Comparison of ENCODE assay signal across 9 mouse cellular contexts in genomic region chrX:170673233-170673951, GRCm38 (mm10). TPM values are rescaled to one million over a fixed set of nuclear protein-coding genes. Genes with fewer than 3 reads are reported as not detected.
DNase-seq lines count a peak whose midpoint lies in the region; ATAC-seq and TF ChIP-seq lines count a peak whose summit lies in the region.
"Had no signal": no experiment of that assay in that cellular context is flagged by ENCODE, and none has a peak within 500 bp of the region (broad histone marks: within the 10 kb centered on the region; RNA-seq: fewer than 3 reads in every experiment).

No protein-coding gene starts in this region.

- peaks cover 52% of the 10 kb centered on the region for H3K9me3 ChIP-seq in heart, embryonic 13.5 days
- peaks cover 54% of the 10 kb centered on the region for H3K9me3 ChIP-seq in G1E (replicated peaks)
- H3K9me3 ChIP-seq in limb, embryonic 14.5 days (ENCODE audit: control insufficient read depth, low read length): peaks cover 46% of the 10 kb centered on the region
- H3K9me3 ChIP-seq in neural tube, embryonic 13.5 days: peaks cover 47% of the 10 kb centered on the region

- no peak overlapping the region for H3K9ac ChIP-seq in heart, embryonic 13.5 days
- no peak overlapping the region for H3K9ac ChIP-seq in limb, embryonic 14.5 days (ENCODE audit: low read depth, low read length, severe bottlenecking)
- H3K9ac ChIP-seq in neural tube, embryonic 13.5 days: no peak overlapping the region

- 68% methylated on average over 42 of the region's 42 CpGs for WGBS in heart, embryonic 13.5 days
- WGBS in limb, embryonic 14.5 days: 78% methylated on average over 39 of the region's 42 CpGs
- whole genome bisulfite sequencing in neural tube, embryonic 13.5 days: 74% methylated on average over 39 of the region's 42 CpGs

- no peaks in the 10 kb centered on the region for H3K27me3 ChIP-seq in heart, embryonic 13.5 days (replicated peaks)
- no peaks in the 10 kb centered on the region for H3K27me3 ChIP-seq in G1E (ENCODE audit: insufficient read depth, low read length)
- no peaks in the 10 kb centered on the region for H3K27me3 ChIP-seq in limb, embryonic 14.5 days (ENCODE audit: control insufficient read depth, insufficient read depth, low read length)
- H3K27me3 ChIP-seq in neural tube, embryonic 13.5 days: no peaks in the 10 kb centered on the region

- no peak for TF ChIP-seq CTCF in G1E (IDR thresholded peaks at IDR 0.05; ENCODE audit: low read depth, low read length)

- H3K4me1 ChIP-seq in heart, embryonic 13.5 days: no peaks in the 10 kb centered on the region
- no peaks in the 10 kb centered on the region for H3K4me1 ChIP-seq in G1E (ENCODE audit: insufficient read depth, low read depth, low read length)
- H3K4me1 ChIP-seq in limb, embryonic 14.5 days (ENCODE audit: control insufficient read depth, insufficient read depth, low read length): no peaks in the 10 kb centered on the region
- H3K4me1 ChIP-seq in neural tube, embryonic 13.5 days (replicated peaks): no peaks in the 10 kb centered on the region

- H3K4me2 ChIP-seq in heart, embryonic 13.5 days: no peak overlapping the region
- no peak overlapping the region for H3K4me2 ChIP-seq in limb, embryonic 14.5 days (replicated peaks; ENCODE audit: low read depth, low read length, severe bottlenecking)
- no peak overlapping the region for H3K4me2 ChIP-seq in neural tube, embryonic 13.5 days

- ATAC-seq in heart, embryonic 13.5 days (ENCODE audit: extremely low read depth, insufficient number of reproducible peaks, low FRiP score, low TSS enrichment): peak; percentile 29
- peak; percentile 28; the same call in 1 of the 2 replicates for ATAC-seq in G1E (ENCODE audit: extremely low read depth, insufficient number of reproducible peaks, low FRiP score, poor library complexity, severe bottlenecking)
- peak; percentile 88 for ATAC-seq in erythroblast, adult 5-6 weeks (replicated peaks; ENCODE audit: low FRiP score, poor library complexity, severe bottlenecking)
- peak; percentile 50; the same call in 1 of the 2 replicates for ATAC-seq in limb, embryonic 14.5 days (ENCODE audit: low FRiP score, low read depth)
- ATAC-seq in neural tube, embryonic 13.5 days (ENCODE audit: low read depth): peak; percentile 80

- TF ChIP-seq POLR2A in limb, embryonic 14.5 days (IDR thresholded peaks at IDR 0.05; ENCODE audit: borderline replicate concordance, extremely low read depth, insufficient read depth, insufficient read length): no peak

- peaks cover 36% of the 10 kb centered on the region for H3K36me3 ChIP-seq in heart, embryonic 13.5 days
- peaks cover 21% of the 10 kb centered on the region for H3K36me3 ChIP-seq in G1E (replicated peaks)
- H3K36me3 ChIP-seq in limb, embryonic 14.5 days (ENCODE audit: control insufficient read depth, insufficient read depth, low read length): peaks cover 7% of the 10 kb centered on the region; the same call in 1 of the 2 replicates
- H3K36me3 ChIP-seq in neural tube, embryonic 13.5 days: peaks cover 35% of the 10 kb centered on the region

- H3K27ac ChIP-seq in heart, embryonic 13.5 days (replicated peaks): no peak overlapping the region
- H3K27ac ChIP-seq in limb, embryonic 14.5 days (replicated peaks; ENCODE audit: low read depth, low read length): no peak overlapping the region
- no peak overlapping the region for H3K27ac ChIP-seq in neural tube, embryonic 13.5 days (replicated peaks)
- H3K27ac ChIP-seq: macrophage had no signal

- no peak for DNase-seq in heart, adult 18-20 months
- no peak for DNase-seq in G1E (ENCODE audit: low spot score)
- DNase-seq in limb, embryonic 14.5 days (ENCODE audit: low spot score): no peak
- no peak for DNase-seq in thymus, adult 18-20 months
- no peak for DNase-seq in urinary bladder, adult 18-20 months (ENCODE audit: low spot score in 2 of 2)

- no peak overlapping the region for H3K4me3 ChIP-seq in heart, embryonic 13.5 days
- H3K4me3 ChIP-seq in G1E (ENCODE audit: low read depth, low read length): peak overlapping the region; percentile 5; the same call in 1 of the 2 replicates
- H3K4me3 ChIP-seq in limb, embryonic 14.5 days (replicated peaks; ENCODE audit: low read length): no peak overlapping the region
- no peak overlapping the region for H3K4me3 ChIP-seq in neural tube, embryonic 13.5 days

RNA-seq across cellular contexts. Expression of gene Asmt, which starts 0.9 kb away (rescaled TPM):
- not detected in 2 replicates for polyA plus RNA-seq in heart, embryonic 13.5 days (2015; fragmentation: Nextera tagmentation; extraction: Ambion mirVana)
- not detected for total RNA-seq in heart, adult 18-20 months (2021)
- total RNA-seq in G1E (2014; fragmentation: Nextera tagmentation) (not detected in 2 replicates), G1E (2017) (not detected in 2 replicates)
- 0.08 and 0.12 TPM in 2 replicates for polyA plus RNA-seq in G1E (2012)
- not detected in 2 replicates for total RNA-seq in erythroblast, adult 5-6 weeks (2015; ENCODE audit: low replicate concordance)
- total RNA-seq in erythroblast, adult 5-6 weeks (2017; ENCODE audit: low replicate concordance): not detected in 2 replicates
- 0.05 and 0.06 TPM in 2 replicates for polyA plus RNA-seq in limb, embryonic 14.5 days (2012; rRNA removed)
- polyA plus RNA-seq in limb, embryonic 14.5 days (2014; fragmentation: Nextera tagmentation; extraction: Ambion mirVana): not detected in 2 replicates
- polyA plus RNA-seq in neural tube, embryonic 13.5 days (2015; fragmentation: Nextera tagmentation; extraction: Ambion mirVana): not detected in 2 replicates
- polyA plus RNA-seq: macrophage had no signal

Comparison
In these comparisons a context has a peak if more than half of its experiments do, and no peak if none do; other contexts are left out.
1. ATAC-seq: peak in every context shown above with its lines; median percentile 88 in erythroblast, adult 5-6 weeks; 80 in neural tube, embryonic 13.5 days; 50 in limb, embryonic 14.5 days; 29 in heart, embryonic 13.5 days; 28 in G1E.